Mouse (Mus musculus): ENCODE data around the gene Slc35e1. TPM values are rescaled to one million over a fixed set of nuclear protein-coding genes. Genes with fewer than 3 reads are reported as not detected.

The Slc35e1 gene
- polyA plus RNA-seq, 1 experiment from 2014 or later = 7.5 TPM

DNA sequence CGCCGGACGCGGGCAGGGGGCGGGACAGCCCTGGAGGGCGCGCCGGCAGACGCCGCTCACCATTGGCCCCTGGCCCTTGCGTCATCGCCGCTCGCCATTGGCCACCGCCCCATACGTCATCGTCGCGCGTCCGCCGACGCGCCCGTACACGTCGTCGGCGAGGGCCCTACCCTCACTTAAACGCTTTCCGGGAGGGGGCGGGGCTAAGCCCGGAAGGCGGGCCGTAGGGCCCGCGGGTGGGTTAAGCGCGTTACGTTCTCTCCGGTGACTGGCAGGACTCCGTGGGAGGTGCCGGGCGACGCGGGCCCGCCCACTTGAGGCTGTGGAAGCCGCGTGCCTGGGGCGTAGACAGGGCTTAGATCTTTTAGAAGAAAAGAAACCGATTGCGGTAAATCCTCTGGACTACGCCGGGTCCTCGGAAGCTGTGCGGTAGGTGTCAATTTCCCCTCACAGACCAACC is 238 bp upstream of the Slc35e1 start:
- H3K27me3 ChIP-seq (ENCODE audit: control insufficient read depth, insufficient read depth, low read depth, low read length) = no peaks in the 10 kb centered on the region
- peaks cover 33% of the 10 kb centered on the region for H3K36me3 ChIP-seq (ENCODE audit: control insufficient read depth, insufficient read depth, low read length)
- H3K4me1 ChIP-seq (replicated peaks; ENCODE audit: control insufficient read depth, insufficient read depth, low read length) = peaks cover 22% of the 10 kb centered on the region
- H3K9me3 ChIP-seq (ENCODE audit: control insufficient read depth, low read length) = no peaks in the 10 kb centered on the region
- H3K4me3 ChIP-seq (ENCODE audit: low read length) = peak overlapping the region; percentile 96
- ATAC-seq (ENCODE audit: low read depth) = peak; percentile 99
- H3K9ac ChIP-seq (ENCODE audit: low read length) = peak overlapping the region; percentile 90
- H3K27ac ChIP-seq (ENCODE audit: low read length) = peak overlapping the region; percentile 60
- WGBS = under 1% methylated on average over 51 of the region's 56 CpGs
- peak overlapping the region; percentile 75 for H3K4me2 ChIP-seq (ENCODE audit: low read depth, low read length)

DNA sequence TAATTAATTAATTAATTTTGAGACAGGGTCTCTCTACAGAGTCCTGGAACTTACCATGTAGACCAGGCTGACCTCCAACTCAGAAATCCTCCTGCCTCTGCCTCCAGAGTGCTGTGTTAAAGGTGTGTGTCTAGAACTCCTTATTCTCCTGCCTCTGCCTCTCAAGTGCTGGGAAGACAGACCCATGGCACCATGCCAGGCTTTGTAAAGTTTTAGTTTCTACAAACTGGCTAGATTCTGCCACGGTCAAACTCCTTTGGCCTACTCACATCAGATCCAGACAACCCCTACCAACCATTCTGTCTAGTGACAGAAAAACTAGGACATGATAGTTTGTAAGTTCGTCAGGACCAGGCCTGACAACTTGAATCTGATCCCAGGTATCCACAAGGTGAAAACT is 1.4 kb downstream of the Slc35e1 start:
- Histone ChIP-seq H3K27me3 (ENCODE audit: control insufficient read depth, insufficient read depth, low read depth, low read length) (no peaks in the 10 kb centered on the region), H3K4me1 (replicated peaks; ENCODE audit: control insufficient read depth, insufficient read depth, low read length) (peaks cover 24% of the 10 kb centered on the region), H3K4me2 (ENCODE audit: low read depth, low read length) (peak overlapping the region; percentile 82), H3K36me3 (ENCODE audit: control insufficient read depth, insufficient read depth, low read length) (peaks cover 34% of the 10 kb centered on the region), H3K9me3 (ENCODE audit: control insufficient read depth, low read length) (no peaks in the 10 kb centered on the region), H3K9ac (ENCODE audit: low read length) (peak overlapping the region; percentile 90; the same call in 1 of the 2 replicates), H3K4me3 (ENCODE audit: low read length) (peak overlapping the region; percentile 96), H3K27ac (ENCODE audit: low read length) (no peak overlapping the region)
- 66% methylated on average over 2 of the region's 2 CpGs for WGBS
- ATAC-seq (ENCODE audit: low read depth) = no peak

DNA sequence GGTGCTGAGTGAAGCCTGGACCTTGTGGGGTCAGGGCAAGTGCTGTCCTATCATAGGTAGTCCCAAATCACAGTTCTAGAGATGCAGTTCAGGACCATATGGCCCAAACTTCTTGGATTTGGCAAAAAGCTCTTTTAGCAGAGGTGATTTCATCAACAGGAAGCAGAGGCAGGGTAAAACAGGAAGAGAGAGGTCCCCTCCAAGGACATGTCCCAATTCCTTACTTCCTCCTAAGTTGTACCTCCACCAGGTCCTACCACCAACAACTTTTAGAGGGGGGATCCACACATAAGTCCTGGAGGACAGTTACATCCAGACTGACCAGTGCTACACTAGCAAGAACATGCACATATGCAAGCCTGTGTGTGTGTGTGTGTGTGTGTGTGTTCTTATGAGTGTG is 5.4 kb downstream of the Slc35e1 start:
- Histone ChIP-seq H3K4me2 (ENCODE audit: low read depth, low read length) (no peak overlapping the region), H3K27ac (ENCODE audit: low read length) (no peak overlapping the region), H3K4me3 (ENCODE audit: low read length) (no peak overlapping the region), H3K9me3 (ENCODE audit: control insufficient read depth, low read length) (no peaks in the 10 kb centered on the region), H3K9ac (ENCODE audit: low read length) (no peak overlapping the region), H3K4me1 (replicated peaks; ENCODE audit: control insufficient read depth, insufficient read depth, low read length) (peaks cover 19% of the 10 kb centered on the region), H3K36me3 (ENCODE audit: control insufficient read depth, insufficient read depth, low read length) (peaks cover 48% of the 10 kb centered on the region), H3K27me3 (ENCODE audit: control insufficient read depth, insufficient read depth, low read depth, low read length) (no peaks in the 10 kb centered on the region)
- no peak for ATAC-seq (ENCODE audit: low read depth)

DNA sequence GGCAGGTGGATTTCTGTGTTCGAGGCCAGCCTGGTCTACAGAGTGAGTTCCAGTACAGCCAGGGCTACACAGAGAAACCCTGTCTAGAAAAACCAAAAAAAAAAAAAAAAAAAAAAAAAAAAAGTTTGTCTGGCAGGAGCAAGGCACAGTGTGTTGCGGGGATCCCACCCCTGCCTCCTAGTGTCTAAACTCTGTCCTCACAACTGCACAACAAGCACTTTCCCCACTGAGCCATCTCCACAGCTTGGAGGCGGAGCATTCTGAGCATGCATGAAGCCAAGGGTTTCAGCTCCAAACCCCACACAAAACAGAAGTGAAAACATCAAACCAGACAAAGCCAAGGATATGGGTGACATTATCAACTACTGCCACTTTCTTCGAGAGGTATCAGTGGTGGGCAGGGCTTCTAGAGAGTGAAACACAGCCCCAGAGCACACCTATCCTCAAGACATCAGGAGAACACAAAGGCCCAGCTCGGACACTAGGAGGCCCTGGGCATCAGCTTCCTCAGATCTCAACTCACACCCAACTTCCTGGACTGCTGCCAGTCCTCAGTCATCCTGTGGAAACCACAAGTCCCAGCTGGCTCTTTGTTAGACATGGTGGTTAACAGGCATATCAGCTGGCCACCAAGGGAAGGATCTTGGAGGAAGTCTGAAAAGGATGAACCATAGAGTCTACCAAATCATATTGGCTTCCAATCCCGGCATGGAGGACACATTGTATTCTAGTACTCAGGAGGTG is 6.8 kb downstream of the Slc35e1 start:
- Histone ChIP-seq H3K9ac (ENCODE audit: low read length) (no peak overlapping the region), H3K4me3 (ENCODE audit: low read length) (no peak overlapping the region), H3K4me1 (replicated peaks; ENCODE audit: control insufficient read depth, insufficient read depth, low read length) (peaks cover 8% of the 10 kb centered on the region; the same call in 1 of the 2 replicates), H3K9me3 (ENCODE audit: control insufficient read depth, low read length) (no peaks in the 10 kb centered on the region), H3K27me3 (ENCODE audit: control insufficient read depth, insufficient read depth, low read depth, low read length) (no peaks in the 10 kb centered on the region), H3K27ac (ENCODE audit: low read length) (peak overlapping the region; percentile 37; the same call in 1 of the 2 replicates), H3K4me2 (ENCODE audit: low read depth, low read length) (no peak overlapping the region), H3K36me3 (ENCODE audit: control insufficient read depth, insufficient read depth, low read length) (peaks cover 51% of the 10 kb centered on the region)
- ATAC-seq (ENCODE audit: low read depth) = peak; percentile 81
- WGBS = 69% methylated on average over 6 of the region's 6 CpGs

DNA sequence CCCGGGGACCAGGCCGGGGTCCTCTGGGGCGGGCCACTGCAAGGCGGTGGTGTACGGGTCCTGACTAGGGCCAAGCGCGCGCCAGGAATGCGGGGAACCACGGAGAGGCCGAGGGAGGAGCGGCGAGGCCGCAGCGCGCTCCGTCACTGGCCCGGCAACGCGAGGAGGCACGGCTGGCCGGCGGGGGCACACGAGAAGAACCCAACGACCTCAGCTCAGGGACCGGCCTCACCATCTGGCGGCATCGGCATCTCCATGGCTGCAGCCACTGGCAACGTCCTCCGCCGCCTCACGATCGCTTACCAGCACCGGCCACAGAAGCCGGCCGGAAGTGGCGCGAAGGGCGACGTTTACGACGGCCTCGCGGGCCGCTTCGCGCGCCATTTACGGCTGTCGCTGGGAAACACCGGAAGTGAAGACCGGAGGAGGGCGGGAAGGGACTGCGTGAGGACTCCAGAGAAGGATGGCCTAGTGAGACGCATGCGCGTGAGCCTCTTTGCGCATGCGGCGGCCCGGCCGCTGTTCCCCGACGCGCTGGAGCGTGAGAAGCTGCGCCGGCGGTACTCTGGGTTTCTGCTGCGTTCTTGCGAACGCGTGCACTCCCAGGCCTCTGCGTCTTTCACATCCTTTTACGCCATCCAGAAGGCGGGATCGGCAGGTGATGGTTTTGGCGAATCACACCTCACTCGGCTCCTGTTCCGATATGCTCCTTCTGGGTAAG is 17.4 kb downstream of the Slc35e1 start, which contains the start of gene Cherp:
Gene Cherp (minus strand): TSS at position 401 of the 721 bp plus-strand sequence.
- peaks cover 16% of the 10 kb centered on the region for H3K4me1 ChIP-seq (replicated peaks; ENCODE audit: control insufficient read depth, insufficient read depth, low read length)
- H3K27me3 ChIP-seq (ENCODE audit: control insufficient read depth, insufficient read depth, low read depth, low read length) = no peaks in the 10 kb centered on the region
- H3K4me3 ChIP-seq (ENCODE audit: low read length) = peak within 1 kb of the TSS; percentile 94
- 0% methylated on average over 80 of the region's 80 CpGs for WGBS
- peak within 1 kb of the TSS; percentile 90 for H3K27ac ChIP-seq (ENCODE audit: low read length)
- H3K9ac ChIP-seq (ENCODE audit: low read length) = peak within 1 kb of the TSS; percentile 94
- peaks cover 32% of the 10 kb centered on the region for H3K36me3 ChIP-seq (ENCODE audit: control insufficient read depth, insufficient read depth, low read length)
- ATAC-seq (ENCODE audit: low read depth) = peak; percentile 97
- H3K4me2 ChIP-seq (ENCODE audit: low read depth, low read length) = peak within 1 kb of the TSS; percentile 94
- H3K9me3 ChIP-seq (ENCODE audit: control insufficient read depth, low read length) = peaks cover 5% of the 10 kb centered on the region; the same call in 1 of the 2 replicates

DNA sequence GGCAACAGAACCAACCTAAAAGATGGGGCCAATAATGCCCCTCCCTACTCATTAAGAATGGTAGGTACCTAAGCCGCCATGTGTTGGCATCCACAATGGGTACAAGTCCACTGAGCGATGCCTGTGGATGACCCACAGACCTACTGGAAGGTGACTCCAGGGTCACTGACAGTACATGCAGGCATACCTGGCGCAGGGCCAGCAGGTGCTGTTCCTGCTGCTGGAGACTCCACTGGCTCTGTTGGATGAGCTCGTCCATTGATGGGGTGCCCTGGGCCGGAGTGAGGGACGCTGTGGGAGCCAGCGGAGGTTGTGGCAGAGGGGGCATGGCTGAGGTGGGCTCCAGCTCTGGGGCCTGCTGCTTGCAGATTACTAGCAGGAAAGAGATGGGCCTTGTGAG is 21.7 kb downstream of the Slc35e1 start:
- WGBS = 91% methylated on average over 7 of the region's 7 CpGs
- Histone ChIP-seq H3K4me1 (replicated peaks; ENCODE audit: control insufficient read depth, insufficient read depth, low read length) (peaks cover 10% of the 10 kb centered on the region), H3K27ac (ENCODE audit: low read length) (no peak overlapping the region), H3K4me3 (ENCODE audit: low read length) (no peak overlapping the region), H3K9me3 (ENCODE audit: control insufficient read depth, low read length) (no peaks in the 10 kb centered on the region), H3K4me2 (ENCODE audit: low read depth, low read length) (no peak overlapping the region), H3K36me3 (ENCODE audit: control insufficient read depth, insufficient read depth, low read length) (peaks cover 63% of the 10 kb centered on the region), H3K9ac (ENCODE audit: low read length) (no peak overlapping the region), H3K27me3 (ENCODE audit: control insufficient read depth, insufficient read depth, low read depth, low read length) (no peaks in the 10 kb centered on the region)
- ATAC-seq (ENCODE audit: low read depth) = no peak

DNA sequence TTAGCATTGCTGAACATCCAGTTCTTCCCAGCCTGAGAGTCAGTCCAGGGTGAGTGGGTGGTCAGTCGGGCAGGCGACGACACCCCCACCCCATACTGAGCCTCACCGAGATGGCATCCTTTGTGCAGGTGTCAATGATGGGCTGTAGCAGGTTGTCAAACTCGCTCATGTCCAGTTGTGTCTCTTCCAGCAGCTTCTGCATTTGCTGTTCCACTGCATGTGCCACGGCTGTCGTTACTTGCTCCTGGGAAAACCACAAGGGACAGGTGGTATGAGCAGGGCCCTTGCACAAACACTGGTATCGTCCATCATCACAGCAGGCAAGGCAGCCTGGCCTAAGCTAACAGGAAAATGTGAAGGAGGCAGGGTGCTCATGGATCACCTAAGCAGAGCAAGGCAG is 22.4 kb downstream of the Slc35e1 start:
- peaks cover 10% of the 10 kb centered on the region for H3K4me1 ChIP-seq (replicated peaks; ENCODE audit: control insufficient read depth, insufficient read depth, low read length)
- peaks cover 69% of the 10 kb centered on the region for H3K36me3 ChIP-seq (ENCODE audit: control insufficient read depth, insufficient read depth, low read length)
- ATAC-seq (ENCODE audit: low read depth) = no peak
- no peaks in the 10 kb centered on the region for H3K27me3 ChIP-seq (ENCODE audit: control insufficient read depth, insufficient read depth, low read depth, low read length)
- no peak overlapping the region for H3K4me2 ChIP-seq (ENCODE audit: low read depth, low read length)
- no peaks in the 10 kb centered on the region for H3K9me3 ChIP-seq (ENCODE audit: control insufficient read depth, low read length)
- WGBS = 86% methylated on average over 8 of the region's 8 CpGs
- H3K9ac ChIP-seq (ENCODE audit: low read length) = no peak overlapping the region
- H3K27ac ChIP-seq (ENCODE audit: low read length) = no peak overlapping the region
- no peak overlapping the region for H3K4me3 ChIP-seq (ENCODE audit: low read length)

DNA sequence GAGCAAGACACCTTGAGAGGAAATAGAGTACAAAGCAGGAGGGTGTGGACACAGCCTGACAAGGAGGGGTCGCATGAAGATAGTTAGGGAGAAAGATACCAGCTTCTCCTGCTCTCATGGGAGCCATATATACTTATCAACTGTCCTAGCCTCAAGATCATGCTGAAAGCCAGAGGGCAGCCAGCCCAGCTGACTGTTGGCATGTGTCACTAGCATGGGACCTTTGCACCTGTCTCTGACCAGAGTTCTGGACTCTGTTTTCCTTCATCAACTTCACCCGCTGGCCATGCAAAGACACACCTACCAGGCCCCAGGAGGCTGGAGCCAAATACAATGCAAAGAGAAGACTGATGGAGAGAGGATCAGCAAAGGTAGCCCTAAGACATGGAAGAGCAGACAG is 23.2 kb downstream of the Slc35e1 start:
- Histone ChIP-seq H3K27me3 (ENCODE audit: control insufficient read depth, insufficient read depth, low read depth, low read length) (no peaks in the 10 kb centered on the region), H3K36me3 (ENCODE audit: control insufficient read depth, insufficient read depth, low read length) (peaks cover 74% of the 10 kb centered on the region), H3K9me3 (ENCODE audit: control insufficient read depth, low read length) (no peaks in the 10 kb centered on the region), H3K4me2 (ENCODE audit: low read depth, low read length) (no peak overlapping the region), H3K9ac (ENCODE audit: low read length) (no peak overlapping the region), H3K4me1 (replicated peaks; ENCODE audit: control insufficient read depth, insufficient read depth, low read length) (peaks cover 9% of the 10 kb centered on the region), H3K4me3 (ENCODE audit: low read length) (no peak overlapping the region), H3K27ac (ENCODE audit: low read length) (no peak overlapping the region)
- no peak for ATAC-seq (ENCODE audit: low read depth)
- 88% methylated on average over 2 of the region's 2 CpGs for WGBS

DNA sequence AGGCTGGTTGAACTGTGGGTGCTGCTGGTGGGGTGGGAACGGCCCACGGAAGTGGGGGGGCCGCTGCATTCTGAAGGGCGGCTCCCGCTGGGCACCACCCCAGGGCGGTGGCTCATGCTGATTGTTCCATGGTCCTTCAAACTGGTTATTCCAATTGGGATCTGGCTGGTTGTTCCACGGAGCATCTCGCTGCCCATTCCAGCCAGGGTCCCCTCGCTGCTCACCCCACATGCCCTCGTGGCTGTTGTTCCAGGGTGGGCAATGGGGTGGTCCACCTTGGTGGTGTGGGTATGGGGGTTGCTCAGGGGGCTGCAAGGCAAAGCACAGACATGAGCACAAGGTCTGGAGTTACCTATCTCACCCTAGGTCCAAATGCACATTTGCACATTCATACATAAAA is 28.2 kb downstream of the Slc35e1 start:
- Histone ChIP-seq H3K27me3 (ENCODE audit: control insufficient read depth, insufficient read depth, low read depth, low read length) (no peaks in the 10 kb centered on the region), H3K27ac (ENCODE audit: low read length) (no peak overlapping the region), H3K4me2 (ENCODE audit: low read depth, low read length) (no peak overlapping the region), H3K4me3 (ENCODE audit: low read length) (no peak overlapping the region), H3K9ac (ENCODE audit: low read length) (no peak overlapping the region), H3K36me3 (ENCODE audit: control insufficient read depth, insufficient read depth, low read length) (peaks cover 92% of the 10 kb centered on the region), H3K9me3 (ENCODE audit: control insufficient read depth, low read length) (no peaks in the 10 kb centered on the region), H3K4me1 (replicated peaks; ENCODE audit: control insufficient read depth, insufficient read depth, low read length) (no peaks in the 10 kb centered on the region)
- no peak for ATAC-seq (ENCODE audit: low read depth)
- 93% methylated on average over 10 of the region's 10 CpGs for WGBS

Measured in lung, embryonic 16.5 days (tissue).